Mouse (Mus musculus): ENCODE data around the gene Gm21732. TPM values are rescaled to one million over a fixed set of nuclear protein-coding genes. Genes with fewer than 3 reads are reported as not detected.
"Not testable (repeated sequence)": the region's sequence is repeated elsewhere in the genome, so short reads cannot be mapped to it uniquely, and the experiment has no call there.

The Gm21732 gene
- polyA plus RNA-seq (2014; fragmentation: Nextera tagmentation; extraction: Ambion mirVana): not detected in 2 replicates

DNA sequence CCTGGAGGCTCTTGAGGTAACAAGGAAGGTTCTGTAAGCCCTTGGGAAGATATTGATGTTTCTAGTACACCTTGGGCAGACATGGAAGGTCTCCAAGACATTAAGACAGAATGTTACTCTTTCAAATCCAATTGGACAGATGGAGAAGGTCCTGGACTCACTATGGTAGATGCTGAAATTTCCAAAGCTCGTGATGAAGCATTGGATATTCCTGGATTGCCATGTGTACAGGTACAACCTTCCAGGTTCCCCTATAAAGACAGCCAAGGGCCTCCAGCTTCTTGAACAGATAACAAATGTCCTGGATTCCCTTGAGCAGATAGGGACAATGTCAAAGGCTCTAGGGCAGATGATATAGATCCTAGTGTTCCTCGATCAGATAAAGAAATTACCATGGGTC is at the start of gene Gm21732:
Gm21732 (minus strand) TSS at position 101 of the 400 bp plus-strand sequence.
- no CpG with 5 or more reads among the region's 2 CpGs for WGBS
- not testable (repeated sequence) for H3K4me1 ChIP-seq (ENCODE audit: control insufficient read depth in 2 of 2, insufficient read depth in 2 of 2, low read length in 2 of 2); H3K9ac ChIP-seq (ENCODE audit: low read length); H3K27ac ChIP-seq (replicated peaks in 1 of 2; ENCODE audit: control insufficient read depth in 1 of 2, insufficient read depth in 1 of 2, low read depth in 2 of 2, low read length in 2 of 2); H3K27me3 ChIP-seq (ENCODE audit: control insufficient read depth, insufficient read depth, low read length); ATAC-seq (ENCODE audit: insufficient number of reproducible peaks, insufficient read depth, low FRiP score, low read depth); H3K4me2 ChIP-seq (ENCODE audit: low read length); H3K4me3 ChIP-seq (ENCODE audit: control insufficient read depth in 1 of 2, insufficient read depth in 1 of 2, low read depth in 1 of 2, low read length in 2 of 2); H3K36me3 ChIP-seq (ENCODE audit: control insufficient read depth, insufficient read depth, low read length); H3K9me3 ChIP-seq (ENCODE audit: control insufficient read depth, low read length)

Other genes starting within 250 kb of the Gm21732 start
- gene Gm20897, start 73.5 kb downstream of the Gm21732 start, polyA plus RNA-seq (2014; fragmentation: Nextera tagmentation; extraction: Ambion mirVana): not detected in 2 replicates